Mouse (Mus musculus): ENCODE measurements around the gene Pald1. TPM values are rescaled to one million over a fixed set of nuclear protein-coding genes. Genes with fewer than 3 reads are reported as not detected.

The Pald1 gene
- polyA plus RNA-seq, 1 experiment from 2014 or later, result 5.7 TPM

DNA sequence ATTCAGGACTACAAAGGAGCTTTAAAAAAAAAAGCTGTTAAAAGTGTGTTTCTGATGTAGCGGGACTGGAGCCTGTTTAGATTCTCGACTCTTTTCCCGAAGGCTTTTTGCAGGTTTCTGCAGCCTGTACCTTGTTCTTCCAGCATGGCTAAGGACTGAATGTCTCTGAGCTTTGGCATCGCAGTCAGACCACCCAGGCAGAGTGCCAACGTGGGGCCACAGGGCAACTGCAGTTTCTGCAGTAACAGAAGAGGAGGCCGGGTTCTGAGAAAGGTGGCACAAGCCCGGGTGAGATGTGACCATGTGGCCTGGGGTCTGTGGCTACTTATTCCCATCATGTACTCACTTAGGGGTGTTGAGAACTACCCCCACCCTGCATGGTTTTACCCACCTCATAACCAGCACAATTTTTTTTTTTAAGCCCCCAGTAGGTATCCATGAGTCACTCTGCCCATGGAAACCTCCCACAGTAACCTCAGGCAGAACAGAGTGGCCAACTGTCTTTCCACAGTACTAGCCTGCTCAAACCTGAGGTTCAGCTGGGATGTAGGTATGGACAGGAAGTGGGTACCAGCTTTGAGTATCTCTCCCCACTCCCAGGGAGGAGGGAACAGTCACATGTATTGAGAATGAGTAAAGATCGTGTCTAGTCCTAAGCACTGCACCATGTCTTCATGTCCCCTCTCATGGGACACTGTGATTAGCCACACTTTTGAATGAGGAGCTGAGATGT is 86.5 kb downstream of the Pald1 start:
- H3K9me3 ChIP-seq (ENCODE audit: control insufficient read depth, low read length), result no peaks in the 10 kb centered on the region
- no peak for TF ChIP-seq EP300 (optimal IDR thresholded peaks at IDR 0.05)
- no peak for TF ChIP-seq CTCF (IDR thresholded peaks at IDR 0.05; ENCODE audit: low read depth)
- DNase-seq (ENCODE audit: low spot score) (no peak), ATAC-seq (ENCODE audit: low FRiP score, low TSS enrichment) (no peak)
- H3K4me1 ChIP-seq (replicated peaks; ENCODE audit: control insufficient read depth, insufficient read depth), result no peaks in the 10 kb centered on the region
- no peaks in the 10 kb centered on the region for H3K27me3 ChIP-seq (ENCODE audit: control insufficient read depth, insufficient read depth, low read length)
- H3K27ac ChIP-seq (replicated peaks), result no peak overlapping the region
- no peaks in the 10 kb centered on the region for H3K36me3 ChIP-seq (ENCODE audit: control insufficient read depth, insufficient read depth, low read length)
- no peak overlapping the region for H3K9ac ChIP-seq (ENCODE audit: low read length)
- no peak overlapping the region for H3K4me3 ChIP-seq (ENCODE audit: low read depth, low read length)
- 76% methylated on average over 8 of the region's 8 CpGs for WGBS
- no peak overlapping the region for H3K4me2 ChIP-seq (replicated peaks; ENCODE audit: low read depth)

- no peaks in the 10 kb centered on the region for H3K9me3 ChIP-seq (ENCODE audit: control insufficient read depth, low read length)
- no peaks in the 10 kb centered on the region for H3K4me1 ChIP-seq (replicated peaks; ENCODE audit: control insufficient read depth, insufficient read depth)
- H3K4me2 ChIP-seq (replicated peaks; ENCODE audit: low read depth), result no peak overlapping the region
- WGBS, result 46% methylated on average over 8 of the region's 8 CpGs
- no peak overlapping the region for H3K4me3 ChIP-seq (ENCODE audit: low read depth, low read length)
- no peak for ATAC-seq (ENCODE audit: low FRiP score, low TSS enrichment)
- H3K9ac ChIP-seq (ENCODE audit: low read length), result no peak overlapping the region
- no peaks in the 10 kb centered on the region for H3K27me3 ChIP-seq (ENCODE audit: control insufficient read depth, insufficient read depth, low read length)
- no peak for DNase-seq (ENCODE audit: low spot score)
- TF ChIP-seq CTCF (IDR thresholded peaks at IDR 0.05; ENCODE audit: low read depth), result no peak
- no peak for TF ChIP-seq EP300 (optimal IDR thresholded peaks at IDR 0.05)
- no peak overlapping the region for H3K27ac ChIP-seq (replicated peaks)
- H3K36me3 ChIP-seq (ENCODE audit: control insufficient read depth, insufficient read depth, low read length), result no peaks in the 10 kb centered on the region
Measured at GRCm38 (mm10) chr10:61294242-61294641, 89.1 kb downstream of the Pald1 start.

- Histone ChIP-seq H3K36me3 (ENCODE audit: control insufficient read depth, insufficient read depth, low read length) (no peaks in the 10 kb centered on the region), H3K4me1 (replicated peaks; ENCODE audit: control insufficient read depth, insufficient read depth) (no peaks in the 10 kb centered on the region), H3K4me2 (replicated peaks; ENCODE audit: low read depth) (no peak overlapping the region), H3K27ac (replicated peaks) (no peak overlapping the region), H3K27me3 (ENCODE audit: control insufficient read depth, insufficient read depth, low read length) (no peaks in the 10 kb centered on the region), H3K9me3 (ENCODE audit: control insufficient read depth, low read length) (no peaks in the 10 kb centered on the region), H3K4me3 (ENCODE audit: low read depth, low read length) (no peak overlapping the region), H3K9ac (ENCODE audit: low read length) (no peak overlapping the region)
- TF ChIP-seq EP300 (optimal IDR thresholded peaks at IDR 0.05) (no peak), CTCF (IDR thresholded peaks at IDR 0.05; ENCODE audit: low read depth) (no peak)
- WGBS, result 56% methylated on average over 2 of the region's 2 CpGs
- no peak for DNase-seq (ENCODE audit: low spot score)
- no peak for ATAC-seq (ENCODE audit: low FRiP score, low TSS enrichment)
Measured at GRCm38 (mm10) chr10:61290479-61290878, 92.9 kb downstream of the Pald1 start.

DNA sequence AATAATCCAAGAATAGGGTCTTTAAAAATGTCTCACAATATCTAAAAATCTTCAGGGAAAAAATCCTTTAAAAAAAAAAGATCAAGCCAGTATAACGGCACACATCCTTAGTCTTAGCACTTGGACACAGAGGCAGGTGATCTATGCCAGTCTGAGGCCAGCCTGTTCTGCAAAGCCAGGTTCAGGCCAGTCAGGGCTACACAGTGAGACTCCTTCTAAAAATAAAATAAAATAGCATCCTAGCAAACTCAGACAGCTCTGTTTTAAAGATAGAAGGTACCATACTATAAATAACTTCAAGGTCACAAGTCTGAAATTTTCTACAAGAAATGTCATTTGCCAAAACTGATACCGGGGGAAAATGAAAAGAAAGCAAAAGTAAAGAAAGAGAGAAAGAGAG is 93.3 kb downstream of the Pald1 start:
- H3K27ac ChIP-seq (replicated peaks), result no peak overlapping the region
- no peaks in the 10 kb centered on the region for H3K9me3 ChIP-seq (ENCODE audit: control insufficient read depth, low read length)
- DNase-seq (ENCODE audit: low spot score) (no peak), ATAC-seq (ENCODE audit: low FRiP score, low TSS enrichment) (no peak)
- no peaks in the 10 kb centered on the region for H3K4me1 ChIP-seq (replicated peaks; ENCODE audit: control insufficient read depth, insufficient read depth)
- no peak overlapping the region for H3K4me2 ChIP-seq (replicated peaks; ENCODE audit: low read depth)
- H3K4me3 ChIP-seq (ENCODE audit: low read depth, low read length), result no peak overlapping the region
- no peak overlapping the region for H3K9ac ChIP-seq (ENCODE audit: low read length)
- no peaks in the 10 kb centered on the region for H3K27me3 ChIP-seq (ENCODE audit: control insufficient read depth, insufficient read depth, low read length)
- WGBS, result 61% methylated on average over 2 of the region's 2 CpGs
- H3K36me3 ChIP-seq (ENCODE audit: control insufficient read depth, insufficient read depth, low read length), result no peaks in the 10 kb centered on the region
- TF ChIP-seq CTCF (IDR thresholded peaks at IDR 0.05; ENCODE audit: low read depth), result no peak
- TF ChIP-seq EP300 (optimal IDR thresholded peaks at IDR 0.05), result no peak

DNA sequence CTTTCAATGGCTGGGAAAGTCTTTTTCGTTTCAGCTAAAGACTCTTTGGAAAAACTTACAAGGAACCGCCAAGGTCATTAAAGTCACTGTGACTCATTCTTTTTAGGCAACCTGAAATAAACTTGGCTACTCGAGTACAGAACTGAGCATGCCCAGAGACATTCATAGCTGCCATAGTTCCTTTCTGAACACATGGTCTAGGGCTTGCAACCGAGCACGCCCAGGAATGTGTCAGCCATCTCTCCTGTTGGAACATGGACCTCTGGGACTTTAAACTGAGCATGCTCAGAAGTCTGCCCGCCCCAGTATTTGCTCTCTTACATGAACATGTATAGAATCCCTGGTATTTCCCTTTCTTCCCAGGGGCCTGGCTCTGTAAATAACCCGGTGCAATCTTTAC is 97.1 kb downstream of the Pald1 start:
- ATAC-seq (ENCODE audit: low FRiP score, low TSS enrichment), result peak; percentile 87
- Histone ChIP-seq H3K4me2 (replicated peaks; ENCODE audit: low read depth) (no peak overlapping the region), H3K9ac (ENCODE audit: low read length) (no peak overlapping the region), H3K4me3 (ENCODE audit: low read depth, low read length) (no peak overlapping the region), H3K4me1 (replicated peaks; ENCODE audit: control insufficient read depth, insufficient read depth) (no peaks in the 10 kb centered on the region), H3K36me3 (ENCODE audit: control insufficient read depth, insufficient read depth, low read length) (no peaks in the 10 kb centered on the region), H3K27ac (replicated peaks) (peak overlapping the region; percentile 69), H3K9me3 (ENCODE audit: control insufficient read depth, low read length) (no peaks in the 10 kb centered on the region), H3K27me3 (ENCODE audit: control insufficient read depth, insufficient read depth, low read length) (no peaks in the 10 kb centered on the region)
- DNase-seq (ENCODE audit: low spot score), result peak; percentile 54
- 32% methylated on average over 7 of the region's 7 CpGs for WGBS
- TF ChIP-seq EP300 (optimal IDR thresholded peaks at IDR 0.05) (no peak), CTCF (IDR thresholded peaks at IDR 0.05; ENCODE audit: low read depth) (no peak)

DNA sequence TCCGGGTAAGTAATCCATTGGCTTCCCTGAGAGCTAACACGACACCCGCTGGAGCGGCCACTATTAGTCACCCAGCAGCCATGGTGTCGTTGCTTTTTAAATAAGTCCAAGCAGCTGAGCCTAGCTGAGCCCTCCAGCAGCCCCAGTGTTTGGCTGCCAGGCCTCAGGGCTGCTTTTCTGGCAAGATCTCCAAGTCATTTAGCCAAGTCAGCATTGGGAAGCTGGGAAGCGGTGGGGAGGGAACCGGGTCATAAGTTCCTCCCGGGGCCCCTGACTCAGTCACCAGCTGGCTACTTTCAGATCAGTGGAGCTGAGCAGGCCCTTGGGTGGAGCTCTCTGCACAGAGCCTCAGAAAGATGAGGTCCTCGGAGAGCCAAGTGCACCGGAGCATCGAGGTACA is 98.1 kb downstream of the Pald1 start:
- TF ChIP-seq EP300 (optimal IDR thresholded peaks at IDR 0.05), result no peak
- no peak for TF ChIP-seq CTCF (IDR thresholded peaks at IDR 0.05; ENCODE audit: low read depth)
- Histone ChIP-seq H3K9me3 (ENCODE audit: control insufficient read depth, low read length) (no peaks in the 10 kb centered on the region), H3K9ac (ENCODE audit: low read length) (no peak overlapping the region), H3K4me2 (replicated peaks; ENCODE audit: low read depth) (no peak overlapping the region), H3K4me3 (ENCODE audit: low read depth, low read length) (no peak overlapping the region), H3K27ac (replicated peaks) (peak overlapping the region; percentile 69; the same call in 1 of the 2 replicates), H3K27me3 (ENCODE audit: control insufficient read depth, insufficient read depth, low read length) (no peaks in the 10 kb centered on the region), H3K4me1 (replicated peaks; ENCODE audit: control insufficient read depth, insufficient read depth) (no peaks in the 10 kb centered on the region), H3K36me3 (ENCODE audit: control insufficient read depth, insufficient read depth, low read length) (no peaks in the 10 kb centered on the region)
- WGBS, result 61% methylated on average over 11 of the region's 11 CpGs
- peak; percentile 63; the same call in 1 of the 2 replicates for ATAC-seq (ENCODE audit: low FRiP score, low TSS enrichment)
- no peak for DNase-seq (ENCODE audit: low spot score)

Data from stomach, postnatal 0 days (tissue).